9 mouse cellular contexts compared by ENCODE assay signal in the genomic region with DNA sequence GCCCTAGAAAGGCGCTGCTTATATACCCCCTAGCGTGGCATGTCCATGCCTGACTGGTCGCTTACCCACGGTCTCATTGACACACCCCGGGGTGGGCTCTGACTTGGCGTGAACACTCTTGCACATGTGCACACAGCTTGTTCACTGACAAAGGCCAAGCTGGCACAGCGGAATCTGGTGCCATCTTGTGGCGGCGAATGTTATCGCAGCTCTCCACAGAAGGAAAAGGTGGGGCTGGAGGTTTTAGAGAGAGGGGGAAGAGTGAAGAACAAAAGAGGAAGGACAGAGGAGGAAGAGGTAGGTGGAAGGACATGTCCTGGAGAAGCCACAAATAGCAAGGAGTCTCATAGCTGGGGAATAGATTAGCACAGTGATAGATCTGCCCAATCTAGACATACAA. TPM values are rescaled to one million over a fixed set of nuclear protein-coding genes. Genes with fewer than 3 reads are reported as not detected.
DNase-seq lines count a peak whose midpoint lies in the region; ATAC-seq and TF ChIP-seq lines count a peak whose summit lies in the region.
"Had no signal": no experiment of that assay in that cellular context is flagged by ENCODE, and none has a peak within 500 bp of the region (broad histone marks: within the 10 kb centered on the region; RNA-seq: fewer than 3 reads in every experiment).

No protein-coding gene starts in this region.

- H3K27ac ChIP-seq in liver, postnatal 0 days (ENCODE audit: low read depth), result no peak overlapping the region
- no peak overlapping the region for H3K27ac ChIP-seq in neural tube, embryonic 15.5 days (replicated peaks)
- H3K27ac ChIP-seq: embryonic facial prominence, embryonic 12.5 days had no signal

- H3K4me2 ChIP-seq in liver, postnatal 0 days (ENCODE audit: low read depth, low read length), result no peak overlapping the region
- H3K4me2 ChIP-seq in neural tube, embryonic 15.5 days, result peak overlapping the region; percentile 34
- H3K4me2 ChIP-seq: embryonic facial prominence, embryonic 12.5 days had no signal

- H3K27me3 ChIP-seq in liver, postnatal 0 days (ENCODE audit: insufficient read depth, low read length), result no peaks in the 10 kb centered on the region
- H3K27me3 ChIP-seq in neural tube, embryonic 15.5 days (replicated peaks), result no peaks in the 10 kb centered on the region
- H3K27me3 ChIP-seq: embryonic facial prominence, embryonic 12.5 days had no signal

- peak; percentile 79 for ATAC-seq in common myeloid progenitor, adult 5-6 weeks (replicated peaks; ENCODE audit: low read depth, poor library complexity, severe bottlenecking)
- ATAC-seq in liver, postnatal 0 days, result peak; percentile 19; the same call in 1 of the 2 replicates
- peak; percentile 73 for ATAC-seq in neural tube, embryonic 15.5 days (ENCODE audit: low FRiP score)

- peak; percentile 45 for DNase-seq in 3134 (ENCODE audit: extremely low read depth, insufficient read length, low spot score)
- DNase-seq in R1 (ENCODE audit: low read depth, low spot score), result peak; percentile 79
- DNase-seq in gastrocnemius, postnatal 25 days, result peak; percentile 51
- peak; percentile 79 for DNase-seq in kidney, postnatal 10 days
- DNase-seq in liver, postnatal 0 days, result peak; percentile 79
- DNase-seq in thymus, postnatal 10 days (ENCODE audit: low spot score in 2 of 2), result peak; percentile 54 to 73

- WGBS in liver, postnatal 0 days (ENCODE audit: insufficient replicate concordance), result 34% methylated on average over 10 of the region's 10 CpGs
- WGBS in neural tube, embryonic 15.5 days, result 30% methylated on average over 10 of the region's 10 CpGs

- H3K36me3 ChIP-seq in liver, postnatal 0 days (replicated peaks; ENCODE audit: insufficient read depth, low read length), result no peaks in the 10 kb centered on the region
- H3K36me3 ChIP-seq in neural tube, embryonic 15.5 days, result no peaks in the 10 kb centered on the region
- H3K36me3 ChIP-seq: embryonic facial prominence, embryonic 12.5 days had no signal

- TF ChIP-seq CTCF in liver, postnatal 0 days (IDR thresholded peaks at IDR 0.05; ENCODE audit: low read depth), result peak; percentile 93

- peaks cover 7% of the 10 kb centered on the region for H3K9me3 ChIP-seq in liver, postnatal 0 days (ENCODE audit: low read length)
- no peaks in the 10 kb centered on the region for H3K9me3 ChIP-seq in neural tube, embryonic 15.5 days (replicated peaks)

- no peak overlapping the region for H3K9ac ChIP-seq in liver, postnatal 0 days (replicated peaks)
- no peak overlapping the region for H3K9ac ChIP-seq in neural tube, embryonic 15.5 days (replicated peaks)
- H3K9ac ChIP-seq: embryonic facial prominence, embryonic 12.5 days had no signal

- no peaks in the 10 kb centered on the region for H3K4me1 ChIP-seq in liver, postnatal 0 days (ENCODE audit: insufficient read depth)
- H3K4me1 ChIP-seq in neural tube, embryonic 15.5 days, result no peaks in the 10 kb centered on the region
- H3K4me1 ChIP-seq: embryonic facial prominence, embryonic 12.5 days had no signal

- TF ChIP-seq EP300 in liver, postnatal 0 days (IDR thresholded peaks at IDR 0.05; ENCODE audit: low read depth), result no peak

- H3K4me3 ChIP-seq in liver, postnatal 0 days (ENCODE audit: low read depth, low read length), result no peak overlapping the region
- H3K4me3 ChIP-seq in neural tube, embryonic 15.5 days (replicated peaks), result peak overlapping the region; percentile 26
- H3K4me3 ChIP-seq: embryonic facial prominence, embryonic 12.5 days had no signal

RNA-seq across cellular contexts. Expression of gene Nelfa, which starts 18.1 kb away (rescaled TPM):
- total RNA-seq in common myeloid progenitor, adult 5-6 weeks (2017), result 25.3 and 30.7 TPM in 2 replicates
- total RNA-seq in gastrocnemius, postnatal 25 days (2021), result 1 to 10 TPM; 4.7 to 6.6 TPM
- 12.3 and 13.0 TPM in 2 replicates for polyA plus RNA-seq in liver, postnatal 0 days (2015; fragmentation: Nextera tagmentation; extraction: Ambion mirVana)
- polyA plus RNA-seq in neural tube, embryonic 15.5 days (2015; fragmentation: Nextera tagmentation; extraction: Ambion mirVana), result 33.8 and 43.9 TPM in 2 replicates

RNA-seq across cellular contexts. Expression of gene Gm1673, which starts 28.9 kb away (rescaled TPM):
- total RNA-seq in common myeloid progenitor, adult 5-6 weeks (2017), result 3.2 TPM in 1 of 2 replicates, not detected in the other
- total RNA-seq in gastrocnemius, postnatal 25 days (2021), result not detected
- polyA plus RNA-seq in liver, postnatal 0 days (2015; fragmentation: Nextera tagmentation; extraction: Ambion mirVana), result 3.6 and 6.0 TPM in 2 replicates
- polyA plus RNA-seq in neural tube, embryonic 15.5 days (2015; fragmentation: Nextera tagmentation; extraction: Ambion mirVana), result 459 and 621 TPM in 2 replicates

RNA-seq across cellular contexts. Expression of gene Nat8l, which starts 41.4 kb away (rescaled TPM):
- 0.96 and 1.5 TPM in 2 replicates for total RNA-seq in common myeloid progenitor, adult 5-6 weeks (2017)
- total RNA-seq in gastrocnemius, postnatal 25 days (2021), result under 1 TPM; 0.08 to 0.59 TPM
- polyA plus RNA-seq in liver, postnatal 0 days (2015; fragmentation: Nextera tagmentation; extraction: Ambion mirVana), result 0.08 and 0.14 TPM in 2 replicates
- 4.8 and 6.4 TPM in 2 replicates for polyA plus RNA-seq in neural tube, embryonic 15.5 days (2015; fragmentation: Nextera tagmentation; extraction: Ambion mirVana)

Comparison
In these comparisons a context has a peak if more than half of its experiments do, and no peak if none do; other contexts are left out.
1. ATAC-seq: peak in every context shown above with its lines; median percentile 79 in common myeloid progenitor, adult 5-6 weeks; 73 in neural tube, embryonic 15.5 days; 19 in liver, postnatal 0 days.